Mouse (Mus musculus) embryonic fibroblast, embryonic 13.5 days (primary cell): ENCODE data around the gene Evpl. TPM values are rescaled to one million over a fixed set of nuclear protein-coding genes. Genes with fewer than 3 reads are reported as not detected.
A peak's percentile ranks its signal among the peaks of the same experiment; 100 is the strongest.

Experiments
- H3K27ac ChIP-seq: 2 replicates; pipeline ENCODE4 v1.5.1; 2012; ENCODE audit warnings: low read length, control low read depth, inconsistent platforms; ENCODE audit not compliant: insufficient read depth
- H3K4me1 ChIP-seq: 2 replicates; pipeline ENCODE4 v1.6.1; 2011; ENCODE audit warnings: low read length; ENCODE audit not compliant: control insufficient read depth, insufficient read depth
- H3K4me3 ChIP-seq: 2 replicates; pipeline ENCODE4 v1.5.1; 2011; ENCODE audit warnings: mild to moderate bottlenecking, control low read depth, low read length; ENCODE audit not compliant: insufficient read depth
- CTCF ChIP-seq: IDR thresholded peaks from 2 replicates; pipeline ENCODE4 v1.5.1; 2011; ENCODE audit warnings: mild to moderate bottlenecking, control low read depth, low read length, moderate library complexity, borderline replicate concordance; ENCODE audit not compliant: insufficient read depth
- POLR2A ChIP-seq: IDR thresholded peaks from 2 replicates; pipeline ENCODE4 v1.6.1; 2011; ENCODE audit warnings: low read depth, mild to moderate bottlenecking, control low read depth, low read length, moderate library complexity
- polyA plus RNA-seq: library from polyadenylated mRNA; stranded (reverse); fragments of >200 nt; gene quantifications from 2 replicates; pipeline ENCODE4 v1.2.4, GENCODE M21; 2011; ENCODE audit warnings: low read depth; ENCODE audit not compliant: missing spikeins, insufficient read length

The Evpl gene
- polyA plus RNA-seq, 1 experiment, result 0.16 TPM

- peak overlapping the region; percentile 79 for H3K27ac ChIP-seq
- H3K4me3 ChIP-seq, result no peak overlapping the region
- peaks cover 10% of the 10 kb centered on the region; the same call in 1 of the 2 replicates for H3K4me1 ChIP-seq
- TF ChIP-seq CTCF (no peak), POLR2A (no peak)
These were observed 52.0 kb downstream of the Evpl start for GRCm38 (mm10) chr11:116185836-116186235.

- no peak for TF ChIP-seq CTCF
These were observed 59.3 kb downstream of the Evpl start for GRCm38 (mm10) chr11:116178411-116179121.

GRCm38 (mm10) chr11:116176010-116176409, 61.9 kb downstream of the Evpl start:
- H3K4me3 ChIP-seq, result no peak overlapping the region
- no peaks in the 10 kb centered on the region for H3K4me1 ChIP-seq
- TF ChIP-seq POLR2A (no peak), CTCF (no peak)
- H3K27ac ChIP-seq, result no peak overlapping the region

More at GRCm38 (mm10) chr11:116178411-116179121, 59.3 kb downstream of the Evpl start:
- Histone ChIP-seq H3K4me1 (no peaks in the 10 kb centered on the region), H3K4me3 (no peak overlapping the region), H3K27ac (no peak overlapping the region)

- H3K27ac ChIP-seq, result no peak overlapping the region
- TF ChIP-seq CTCF (no peak), POLR2A (no peak)
- no peaks in the 10 kb centered on the region for H3K4me1 ChIP-seq
- H3K4me3 ChIP-seq, result no peak overlapping the region
These were observed 63.0 kb downstream of the Evpl start for GRCm38 (mm10) chr11:116174775-116175448.

- H3K4me1 ChIP-seq, result no peaks in the 10 kb centered on the region; the same call in 1 of the 2 replicates
- H3K4me3 ChIP-seq, result no peak overlapping the region
- no peak for TF ChIP-seq POLR2A
- TF ChIP-seq CTCF, result no peak
- no peak overlapping the region for H3K27ac ChIP-seq
These were observed 65.9 kb downstream of the Evpl start for GRCm38 (mm10) chr11:116171959-116172358.

Other genes starting within 250 kb of the Evpl start
- gene Galk1, start 225.4 kb downstream of the Evpl start, polyA plus RNA-seq, result 50.8 and 58.6 TPM in 2 replicates
- gene H3f3b, start 210.1 kb downstream of the Evpl start, polyA plus RNA-seq, result 339 and 513 TPM in 2 replicates
- gene Unk, start 207.8 kb downstream of the Evpl start, polyA plus RNA-seq, result 16.9 and 18.8 TPM in 2 replicates
- gene Unc13d, start 160.1 kb downstream of the Evpl start, polyA plus RNA-seq, result not detected in 2 replicates
- 55.1 and 63.8 TPM in 2 replicates for gene Wbp2, start 151.1 kb downstream of the Evpl start, polyA plus RNA-seq
- 21.5 and 25.1 TPM in 2 replicates for gene Trim47, start 110.9 kb downstream of the Evpl start, polyA plus RNA-seq
- 2.8 and 2.9 TPM in 2 replicates for gene Trim65, start 106.9 kb downstream of the Evpl start, polyA plus RNA-seq
- 31.6 and 32.5 TPM in 2 replicates for gene Mrpl38, start 99.2 kb downstream of the Evpl start, polyA plus RNA-seq
- 34.5 and 42.3 TPM in 2 replicates for gene Fbf1, start 69.9 kb downstream of the Evpl start, polyA plus RNA-seq
- gene Ten1, start 39.2 kb downstream of the Evpl start, polyA plus RNA-seq, result 9.8 and 16.3 TPM in 2 replicates
- gene Acox1, start 39.0 kb downstream of the Evpl start, polyA plus RNA-seq, result 51.3 and 54.3 TPM in 2 replicates
- gene Srp68, start 36.1 kb upstream of the Evpl start, polyA plus RNA-seq, result 71.1 and 71.4 TPM in 2 replicates
- not detected in 2 replicates for gene Galr2, start 42.9 kb upstream of the Evpl start, polyA plus RNA-seq
- 54.1 and 60.1 TPM in 2 replicates for gene Exoc7, start 69.2 kb upstream of the Evpl start, polyA plus RNA-seq
- gene Foxj1, start 97.3 kb upstream of the Evpl start, polyA plus RNA-seq, result 0.98 TPM in 1 of 2 replicates, not detected in the other
- gene Rnf157, start 175.0 kb upstream of the Evpl start, polyA plus RNA-seq, result 18.2 and 23.2 TPM in 2 replicates
- 57.3 and 62.3 TPM in 2 replicates for gene Ubald2, start 196.0 kb upstream of the Evpl start, polyA plus RNA-seq
- gene Qrich2, start 228.2 kb upstream of the Evpl start, polyA plus RNA-seq, result not detected in 2 replicates